Mouse (Mus musculus): Measurements from ENCODE around the gene 4933405O20Rik.

DNA sequence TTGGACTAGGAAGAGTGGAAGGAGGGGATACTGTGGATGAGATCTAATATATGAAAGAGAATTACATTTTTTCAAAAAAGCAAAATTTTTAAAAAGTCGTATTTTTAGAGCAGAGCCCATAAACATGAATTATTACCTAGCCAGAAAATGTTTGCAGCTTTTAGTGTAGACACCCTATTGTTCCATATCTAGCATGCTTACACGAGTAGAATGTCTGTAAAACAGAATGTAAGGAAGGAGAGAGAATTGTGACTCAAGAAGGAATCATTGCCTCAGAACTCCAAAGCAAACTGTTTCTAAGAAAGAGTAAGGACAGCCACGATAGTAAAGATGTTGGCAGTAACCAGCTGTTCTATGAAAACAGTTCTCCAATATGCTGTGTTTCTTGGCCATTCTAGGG lies at the start of gene 4933405O20Rik:
- TF ChIP-seq CHD2 (IDR thresholded peaks at IDR 0.05; ENCODE audit: low read depth, low read length) (no peak), ZNF384 (IDR thresholded peaks at IDR 0.05; ENCODE audit: low read depth, low read length) (no peak), MAFK (IDR thresholded peaks at IDR 0.05; ENCODE audit: insufficient read depth, low read depth, low read length) (no peak), HCFC1 (IDR thresholded peaks at IDR 0.05; ENCODE audit: borderline replicate concordance, insufficient read depth, low read length) (no peak), ZC3H11A (IDR thresholded peaks at IDR 0.05; ENCODE audit: borderline replicate concordance, low read depth, low read length) (no peak)

Measured in ES-E14 (cell line).